Mouse (Mus musculus): ENCODE data around the gene Snx14.

- TF ChIP-seq POLR2AphosphoS5 (IDR thresholded peaks at IDR 0.05; ENCODE audit: insufficient replicate concordance, low read depth, low read length) (no peak), GATA1 (IDR thresholded peaks at IDR 0.05; ENCODE audit: borderline replicate concordance, low read length) (no peak), CTCF (IDR thresholded peaks at IDR 0.05; ENCODE audit: low read depth, low read length) (no peak), TAL1 (conservative IDR thresholded peaks at IDR 0.05; ENCODE audit: low read depth, low read length) (no peak), GATA2 (IDR thresholded peaks at IDR 0.05; ENCODE audit: borderline replicate concordance, low read depth, low read length) (no peak)
Measured at GRCm38 (mm10) chr9:88350317-88350716, 88.4 kb downstream of the Snx14 start.
